16 mouse cellular contexts compared by ENCODE assay signal in genomic region chr3:81242697-81243590, GRCm38 (mm10).
DNase-seq lines count a peak whose midpoint lies in the region; ATAC-seq and TF ChIP-seq lines count a peak whose summit lies in the region.
"Had no signal": no experiment of that assay in that cellular context is flagged by ENCODE, and none has a peak within 500 bp of the region (broad histone marks: within the 10 kb centered on the region; RNA-seq: fewer than 3 reads in every experiment).

No protein-coding gene starts in this region.

- H3K27ac ChIP-seq in intestine, embryonic 15.5 days: no peak overlapping the region
- no peak overlapping the region for H3K27ac ChIP-seq in intestine, postnatal 0 days (ENCODE audit: low read depth, low read length)
- no peak overlapping the region for H3K27ac ChIP-seq in embryonic facial prominence, embryonic 11.5 days (replicated peaks; ENCODE audit: low read depth, low read length)
- H3K27ac ChIP-seq in kidney, embryonic 15.5 days: peak overlapping the region; percentile 74
- H3K27ac ChIP-seq in stomach, embryonic 14.5 days (ENCODE audit: low read length): peak overlapping the region; percentile 63; the same call in 1 of the 2 replicates
- no peak overlapping the region for H3K27ac ChIP-seq in layer of hippocampus, adult 2 months
- H3K27ac ChIP-seq: heart, adult 2 months had no signal

- no peaks in the 10 kb centered on the region for H3K9me3 ChIP-seq in intestine, embryonic 15.5 days
- H3K9me3 ChIP-seq in intestine, postnatal 0 days (ENCODE audit: control insufficient read depth): no peaks in the 10 kb centered on the region
- H3K9me3 ChIP-seq in embryonic facial prominence, embryonic 11.5 days (replicated peaks; ENCODE audit: control insufficient read depth, low read length): no peaks in the 10 kb centered on the region
- H3K9me3 ChIP-seq in kidney, embryonic 15.5 days (replicated peaks): no peaks in the 10 kb centered on the region
- H3K9me3 ChIP-seq in stomach, embryonic 14.5 days (ENCODE audit: control insufficient read depth, low read depth, low read length): no peaks in the 10 kb centered on the region

- no peak for TF ChIP-seq CTCF in intestine, postnatal 0 days (IDR thresholded peaks at IDR 0.05; ENCODE audit: low read depth)
- TF ChIP-seq CTCF in layer of hippocampus, adult 2 months (conservative IDR thresholded peaks at IDR 0.05): no peak

- no peaks in the 10 kb centered on the region for H3K4me1 ChIP-seq in intestine, embryonic 15.5 days (replicated peaks)
- H3K4me1 ChIP-seq in intestine, postnatal 0 days (replicated peaks; ENCODE audit: control insufficient read depth, insufficient read depth, low read length): no peaks in the 10 kb centered on the region
- no peaks in the 10 kb centered on the region for H3K4me1 ChIP-seq in embryonic facial prominence, embryonic 11.5 days (ENCODE audit: control insufficient read depth, insufficient read depth, low read length)
- peaks cover 11% of the 10 kb centered on the region; the same call in 1 of the 2 replicates for H3K4me1 ChIP-seq in kidney, embryonic 15.5 days
- H3K4me1 ChIP-seq in stomach, embryonic 14.5 days (ENCODE audit: control insufficient read depth, insufficient read depth, low read length): no peaks in the 10 kb centered on the region

- H3K27me3 ChIP-seq in intestine, embryonic 15.5 days (replicated peaks): no peaks in the 10 kb centered on the region
- no peaks in the 10 kb centered on the region for H3K27me3 ChIP-seq in intestine, postnatal 0 days (replicated peaks; ENCODE audit: control insufficient read depth, insufficient read depth, low read length)
- no peaks in the 10 kb centered on the region for H3K27me3 ChIP-seq in embryonic facial prominence, embryonic 11.5 days (ENCODE audit: control insufficient read depth, insufficient read depth, low read length)
- no peaks in the 10 kb centered on the region for H3K27me3 ChIP-seq in kidney, embryonic 15.5 days
- H3K27me3 ChIP-seq in stomach, embryonic 14.5 days (ENCODE audit: control insufficient read depth, insufficient read depth, low read length): no peaks in the 10 kb centered on the region

- no peaks in the 10 kb centered on the region for H3K36me3 ChIP-seq in intestine, embryonic 15.5 days
- H3K36me3 ChIP-seq in intestine, postnatal 0 days (ENCODE audit: control insufficient read depth, insufficient read depth): no peaks in the 10 kb centered on the region
- no peaks in the 10 kb centered on the region for H3K36me3 ChIP-seq in embryonic facial prominence, embryonic 11.5 days (replicated peaks; ENCODE audit: control insufficient read depth, insufficient read depth, low read depth, low read length)
- no peaks in the 10 kb centered on the region for H3K36me3 ChIP-seq in kidney, embryonic 15.5 days
- H3K36me3 ChIP-seq in stomach, embryonic 14.5 days (ENCODE audit: control insufficient read depth, insufficient read depth, low read length): no peaks in the 10 kb centered on the region

- peak; percentile 82 for ATAC-seq in intestine, embryonic 15.5 days
- ATAC-seq in intestine, postnatal 0 days: no peak
- peak; percentile 52; the same call in 1 of the 2 replicates for ATAC-seq in embryonic facial prominence, embryonic 11.5 days (replicated peaks; ENCODE audit: insufficient number of reproducible peaks, low FRiP score, low TSS enrichment, low read depth)
- ATAC-seq in kidney, embryonic 15.5 days (replicated peaks; ENCODE audit: low FRiP score): peak; percentile 88
- ATAC-seq in stomach, embryonic 14.5 days (ENCODE audit: insufficient number of reproducible peaks, insufficient read depth, low FRiP score, low read depth): peak; percentile 67
- ATAC-seq: liver, postnatal 0 days had no signal

- WGBS in intestine, embryonic 15.5 days: 31% methylated on average over 7 of the region's 7 CpGs
- 22% methylated on average over 7 of the region's 7 CpGs for WGBS in intestine, postnatal 0 days
- 13% methylated on average over 7 of the region's 7 CpGs for WGBS in embryonic facial prominence, embryonic 11.5 days
- WGBS in kidney, embryonic 15.5 days: 35% methylated on average over 7 of the region's 7 CpGs
- 24% methylated on average over 7 of the region's 7 CpGs for WGBS in stomach, embryonic 14.5 days

- DNase-seq in embryonic facial prominence, embryonic 11.5 days (ENCODE audit: low spot score): peak; percentile 47
- no peak for DNase-seq in thymus, adult 18-20 months
- DNase-seq in layer of hippocampus, adult 2 months (ENCODE audit: low spot score in 2 of 2): no peak
- DNase-seq in urinary bladder, postnatal 25 days (ENCODE audit: low spot score): no peak
- DNase-seq: adrenal gland, postnatal 36 days; cerebellum, adult 18-20 months; heart, adult 2 months; heart, postnatal 36 days; layer of hippocampus, postnatal 36 days; liver, postnatal 0 days; thymus, postnatal 36 days had no signal

- H3K9ac ChIP-seq in intestine, embryonic 15.5 days: no peak overlapping the region
- H3K9ac ChIP-seq in intestine, postnatal 0 days (ENCODE audit: low read depth, low read length): no peak overlapping the region
- H3K9ac ChIP-seq in embryonic facial prominence, embryonic 11.5 days (replicated peaks; ENCODE audit: low read length): no peak overlapping the region
- H3K9ac ChIP-seq in kidney, embryonic 15.5 days: no peak overlapping the region
- no peak overlapping the region for H3K9ac ChIP-seq in stomach, embryonic 14.5 days (replicated peaks; ENCODE audit: low read depth, low read length)
- H3K9ac ChIP-seq: liver, postnatal 0 days had no signal

- H3K4me3 ChIP-seq in intestine, embryonic 15.5 days (replicated peaks): no peak overlapping the region
- H3K4me3 ChIP-seq in intestine, postnatal 0 days (ENCODE audit: low read depth, low read length): no peak overlapping the region
- H3K4me3 ChIP-seq in embryonic facial prominence, embryonic 11.5 days (ENCODE audit: low read depth, low read length): no peak overlapping the region
- no peak overlapping the region for H3K4me3 ChIP-seq in kidney, embryonic 15.5 days (replicated peaks)
- no peak overlapping the region for H3K4me3 ChIP-seq in stomach, embryonic 14.5 days (ENCODE audit: low read depth, low read length)
- H3K4me3 ChIP-seq in layer of hippocampus, adult 2 months: no peak overlapping the region
- H3K4me3 ChIP-seq: heart, adult 2 months had no signal

- H3K4me2 ChIP-seq in intestine, embryonic 15.5 days (replicated peaks): no peak overlapping the region
- H3K4me2 ChIP-seq in intestine, postnatal 0 days (replicated peaks; ENCODE audit: low read depth): no peak overlapping the region
- no peak overlapping the region for H3K4me2 ChIP-seq in embryonic facial prominence, embryonic 11.5 days (ENCODE audit: low read depth, low read length)
- peak overlapping the region; percentile 33; the same call in 1 of the 2 replicates for H3K4me2 ChIP-seq in kidney, embryonic 15.5 days
- H3K4me2 ChIP-seq in stomach, embryonic 14.5 days (replicated peaks; ENCODE audit: low read depth, low read length): no peak overlapping the region
- H3K4me2 ChIP-seq: midbrain, embryonic 11.5 days had no signal

Comparison
In these comparisons a context has a peak if more than half of its experiments do, and no peak if none do; other contexts are left out.
1. H3K27ac ChIP-seq: peak in kidney, embryonic 15.5 days (single experiment) and stomach, embryonic 14.5 days (single experiment); none in intestine, embryonic 15.5 days (single experiment), intestine, postnatal 0 days (single experiment), embryonic facial prominence, embryonic 11.5 days (single experiment) and layer of hippocampus, adult 2 months (single experiment).